Mouse (Mus musculus) liver, embryonic 11.5 days (tissue): ENCODE measurements around the gene Zfp786. TPM values are rescaled to one million over a fixed set of nuclear protein-coding genes. Genes with fewer than 3 reads are reported as not detected.
A peak's percentile ranks its signal among the peaks of the same experiment; 100 is the strongest.

Experiments used
- ATAC-seq: fragments of 200-750 bp; cut with Nextera tagmentation; replicated peaks from 2 replicates; pipeline ENCODE4 v1.8.0; 2017; ENCODE audit warnings: moderate number of reproducible peaks, mild to moderate bottlenecking, moderate TSS enrichment, moderate library complexity; ENCODE audit not compliant: low FRiP score
- DNase-seq: peaks from one replicate; pipeline ENCODE4 v3.0.0-alpha.2; 2017; ENCODE audit warnings: low spot score
- H3K27ac ChIP-seq: fragments of 300-500 bp; sonication (generic); 2 replicates; pipeline ENCODE4 v1.5.1; 2014; ENCODE audit warnings: mild to moderate bottlenecking, low read depth, low read length, control low read depth
- H3K27me3 ChIP-seq: fragments of 300-500 bp; sonication (generic); replicated peaks from 2 replicates; pipeline ENCODE4 v1.6.1; 2014; ENCODE audit warnings: low read length, mixed read lengths; ENCODE audit not compliant: control insufficient read depth, insufficient read depth
- H3K36me3 ChIP-seq: fragments of 300-500 bp; sonication (generic); 2 replicates; pipeline ENCODE4 v1.6.1; 2014; ENCODE audit warnings: mild to moderate bottlenecking, low read length, moderate library complexity, mixed read lengths; ENCODE audit not compliant: control insufficient read depth, insufficient read depth
- H3K4me1 ChIP-seq: fragments of 300-500 bp; sonication (generic); replicated peaks from 2 replicates; pipeline ENCODE4 v1.6.1; 2014; ENCODE audit warnings: low read length, mixed read lengths; ENCODE audit not compliant: control insufficient read depth, insufficient read depth
- H3K4me2 ChIP-seq: fragments of 300-500 bp; sonication (generic); 2 replicates; pipeline ENCODE4 v1.6.1; 2014; ENCODE audit warnings: mild to moderate bottlenecking, control low read depth, moderate library complexity
- H3K4me3 ChIP-seq: fragments of 300-500 bp; sonication (generic); 2 replicates; pipeline ENCODE4 v1.5.1; 2014; ENCODE audit warnings: low read depth, low read length, control low read depth
- H3K9ac ChIP-seq: fragments of 300-500 bp; sonication (generic); 2 replicates; pipeline ENCODE4 v1.6.1; 2014; ENCODE audit warnings: low read depth, low read length, control low read depth
- H3K9me3 ChIP-seq: fragments of 300-500 bp; sonication (generic); 2 replicates; pipeline ENCODE4 v1.6.1; 2016; ENCODE audit warnings: low read length, inconsistent platforms, mixed read lengths; ENCODE audit not compliant: control insufficient read depth
- WGBS: fragments of 180-500 bp; shearing (Covaris S2); extraction: QIAGEN DNeasy Blood & Tissue Kit; methylation state at CpG from one replicate; pipeline ENCODE4 v1.1.7; 2014; 5-methylcytosine and 5-hydroxymethylcytosine counted together
- polyA plus RNA-seq: library from polyadenylated mRNA; unstranded; fragments of >200 nt; fragmentation: Nextera tagmentation; extraction: Ambion mirVana; gene quantifications from 2 replicates; pipeline ENCODE4 v1.2.1, GENCODE M21; 2014

The Zfp786 gene
- 0.90 and 1.3 TPM in 2 replicates for polyA plus RNA-seq

DNA sequence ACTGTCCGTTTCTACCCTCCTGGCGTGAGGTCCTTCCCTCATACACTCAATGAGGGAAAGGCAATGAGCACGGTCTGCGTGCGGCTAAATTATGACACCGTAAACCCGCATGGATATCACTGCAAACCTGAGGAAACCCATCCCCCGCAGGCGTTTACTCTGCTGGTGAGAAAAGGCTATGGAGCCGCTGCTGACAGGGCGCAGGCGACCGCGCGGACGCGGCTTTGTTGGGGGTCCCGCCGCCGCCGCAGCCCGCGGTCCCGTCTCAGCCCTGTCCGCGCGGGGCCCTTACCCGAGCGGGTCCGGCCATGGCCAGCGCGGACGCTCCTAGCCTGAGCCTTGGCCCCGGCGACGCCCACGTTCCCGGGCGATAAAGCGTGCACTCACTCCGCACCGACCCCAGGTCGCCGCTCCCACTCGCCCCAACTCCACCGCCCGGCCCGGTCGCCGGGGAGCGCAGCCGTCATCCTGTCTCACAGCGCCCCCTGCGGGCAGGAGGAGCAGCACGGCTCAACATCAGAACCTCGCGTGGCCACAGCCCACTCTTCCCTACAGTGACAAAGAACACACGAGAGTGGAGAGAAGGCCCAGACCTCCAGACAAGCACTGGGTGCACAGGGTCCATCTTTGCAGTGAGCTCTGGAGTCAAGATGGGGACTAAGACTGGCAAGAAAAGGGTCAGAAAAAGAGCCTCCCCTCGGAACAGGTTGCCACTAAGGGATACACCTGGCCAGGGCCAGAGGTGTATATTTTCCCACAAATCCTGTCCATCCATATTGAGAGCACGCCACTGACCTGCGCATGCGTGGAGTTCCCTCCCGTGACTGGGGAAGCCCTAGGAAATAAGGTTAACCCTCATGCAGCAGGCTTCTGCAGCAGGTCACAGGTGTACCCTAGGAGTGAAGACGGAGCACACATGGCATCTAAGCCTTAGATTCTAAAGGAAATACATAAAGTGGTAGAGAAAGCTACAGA lies at the start of gene Zfp786:
TSS of gene Zfp786 (minus strand) at position 764 of the 975 bp plus-strand sequence.
- 2% methylated on average over 64 of the region's 64 CpGs for WGBS
- H3K4me3 ChIP-seq: peak within 1 kb of the TSS; percentile 84
- peaks cover 5% of the 10 kb centered on the region; the same call in 1 of the 2 replicates for H3K4me1 ChIP-seq
- H3K36me3 ChIP-seq: no peaks in the 10 kb centered on the region
- H3K4me2 ChIP-seq: peak within 1 kb of the TSS; percentile 76
- no peaks in the 10 kb centered on the region for H3K27me3 ChIP-seq
- no peak within 1 kb of the TSS for H3K27ac ChIP-seq
- DNase-seq (peak; percentile 90), ATAC-seq (peak; percentile 82)
- peak within 1 kb of the TSS; percentile 78 for H3K9ac ChIP-seq
- H3K9me3 ChIP-seq: no peaks in the 10 kb centered on the region

DNA sequence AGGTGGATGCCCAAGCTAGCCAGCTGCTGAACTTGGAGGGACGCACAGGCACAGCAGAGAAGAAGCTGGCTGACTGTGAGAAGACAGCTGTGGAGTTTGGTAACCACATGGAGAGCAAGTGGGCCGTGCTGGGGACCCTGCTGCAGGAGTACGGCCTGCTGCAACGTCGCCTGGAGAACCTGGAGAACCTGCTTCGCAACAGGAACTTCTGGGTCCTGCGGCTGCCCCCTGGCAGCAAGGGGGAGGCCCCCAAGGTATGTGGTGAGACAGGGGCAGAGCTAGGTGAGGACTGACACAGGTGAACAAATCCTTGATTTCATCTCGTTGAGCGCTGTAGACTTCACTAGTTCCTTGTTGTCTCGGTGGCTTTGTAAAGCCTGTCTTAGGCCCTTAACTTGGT lies 49.5 kb upstream of the Zfp786 start:
- no peak overlapping the region for H3K4me2 ChIP-seq
- ATAC-seq (no peak), DNase-seq (no peak)
- WGBS: 93% methylated on average over 10 of the region's 10 CpGs
- no peaks in the 10 kb centered on the region for H3K9me3 ChIP-seq
- H3K27me3 ChIP-seq: no peaks in the 10 kb centered on the region
- no peak overlapping the region for H3K4me3 ChIP-seq
- peaks cover 24% of the 10 kb centered on the region for H3K36me3 ChIP-seq
- H3K4me1 ChIP-seq: peaks cover 14% of the 10 kb centered on the region
- no peak overlapping the region for H3K27ac ChIP-seq
- H3K9ac ChIP-seq: no peak overlapping the region

DNA sequence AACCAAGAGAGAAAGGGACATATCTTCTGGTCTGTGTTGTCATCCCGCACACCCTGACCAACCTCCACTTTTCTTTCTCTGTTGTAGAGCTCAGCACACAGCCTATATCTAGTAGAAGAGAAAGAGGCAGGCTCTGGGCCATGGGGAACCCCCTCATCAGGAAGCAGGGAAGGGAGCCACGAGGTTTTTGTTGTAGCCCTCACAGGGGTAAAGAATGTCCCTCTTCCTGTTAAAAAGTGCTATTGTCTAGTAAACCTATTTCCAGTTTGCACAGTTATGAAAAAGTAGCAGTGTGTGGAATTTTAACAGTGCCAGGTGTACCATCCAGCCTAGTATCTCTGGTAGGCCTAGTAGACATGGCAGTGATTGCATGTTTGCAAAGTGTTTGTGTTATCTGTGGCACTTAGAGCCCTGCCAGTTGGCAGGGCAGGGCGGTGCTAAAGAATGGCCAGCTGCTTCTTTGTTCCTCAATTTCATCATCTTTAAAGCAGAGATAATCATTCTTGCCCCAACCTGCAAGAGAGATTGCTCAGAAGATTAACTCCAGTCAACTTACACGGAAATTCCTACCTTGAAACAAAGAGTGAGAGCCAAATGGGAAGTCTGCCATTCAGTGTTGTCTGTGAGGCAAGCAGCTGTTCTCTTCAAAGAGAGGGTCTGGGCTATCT lies 48.5 kb upstream of the Zfp786 start:
- Histone ChIP-seq H3K4me3 (no peak overlapping the region; the same call in 1 of the 2 replicates), H3K27ac (no peak overlapping the region), H3K4me1 (peaks cover 14% of the 10 kb centered on the region), H3K27me3 (no peaks in the 10 kb centered on the region), H3K4me2 (peak overlapping the region; percentile 95), H3K9me3 (no peaks in the 10 kb centered on the region), H3K9ac (peak overlapping the region; percentile 84), H3K36me3 (peaks cover 19% of the 10 kb centered on the region; the same call in 1 of the 2 replicates)
- no peak for ATAC-seq
- DNase-seq: no peak
- WGBS: 68% methylated on average over 4 of the region's 4 CpGs

DNA sequence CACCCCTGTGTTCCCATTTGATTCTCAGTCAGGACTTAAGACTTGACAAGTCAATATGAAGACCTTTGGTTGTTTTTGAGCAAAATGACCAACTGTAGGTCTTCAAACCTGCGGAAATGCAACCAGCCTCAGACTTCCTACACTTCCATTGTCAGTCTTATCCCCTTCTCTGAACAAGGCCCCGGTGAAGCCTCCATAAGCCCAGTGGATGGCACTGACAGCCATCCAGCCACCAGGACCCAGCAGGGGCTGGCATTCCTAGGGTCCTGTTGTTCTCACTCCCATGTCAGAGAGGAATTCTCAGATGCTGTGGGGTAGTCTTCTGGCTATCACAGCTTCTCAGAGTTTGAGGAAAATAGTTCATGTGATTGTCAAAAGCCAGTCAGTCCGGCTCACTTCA lies 47.9 kb upstream of the Zfp786 start:
- Histone ChIP-seq H3K4me2 (peak overlapping the region; percentile 95), H3K27me3 (no peaks in the 10 kb centered on the region), H3K4me1 (peaks cover 14% of the 10 kb centered on the region), H3K9me3 (no peaks in the 10 kb centered on the region), H3K36me3 (peaks cover 19% of the 10 kb centered on the region; the same call in 1 of the 2 replicates), H3K9ac (peak overlapping the region; percentile 84), H3K4me3 (peak overlapping the region; percentile 82), H3K27ac (no peak overlapping the region)
- DNase-seq: no peak
- 49% methylated on average over 3 of the region's 3 CpGs for WGBS
- ATAC-seq: no peak

DNA sequence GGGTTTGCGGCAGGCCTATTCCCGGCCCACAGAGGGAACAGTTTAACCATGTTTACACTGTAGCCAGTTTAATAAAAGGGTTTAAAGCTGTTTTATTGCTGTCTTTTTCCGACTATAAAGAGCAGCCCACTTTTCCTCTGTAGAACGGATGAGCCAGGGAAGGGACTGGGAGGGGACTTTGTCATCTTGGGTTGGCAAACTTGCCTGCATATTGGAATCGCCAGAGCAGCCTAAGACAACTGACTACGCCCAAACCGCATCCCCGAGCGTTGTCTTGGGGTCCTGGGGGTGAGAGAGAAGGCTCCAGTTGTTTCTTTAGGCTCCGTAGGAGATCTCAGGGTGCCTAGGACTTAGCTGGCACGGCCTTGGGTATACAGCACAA lies 47.5 kb upstream of the Zfp786 start:
- ATAC-seq (peak; percentile 6; the same call in 1 of the 2 replicates), DNase-seq (peak; percentile 45)
- peak overlapping the region; percentile 82 for H3K4me3 ChIP-seq
- H3K27me3 ChIP-seq: no peaks in the 10 kb centered on the region
- H3K36me3 ChIP-seq: peaks cover 18% of the 10 kb centered on the region; the same call in 1 of the 2 replicates
- peak overlapping the region; percentile 98 for H3K27ac ChIP-seq
- H3K9ac ChIP-seq: peak overlapping the region; percentile 84
- H3K4me2 ChIP-seq: peak overlapping the region; percentile 95
- WGBS: under 1% methylated on average over 11 of the region's 11 CpGs
- peaks cover 14% of the 10 kb centered on the region for H3K4me1 ChIP-seq
- no peaks in the 10 kb centered on the region for H3K9me3 ChIP-seq

DNA sequence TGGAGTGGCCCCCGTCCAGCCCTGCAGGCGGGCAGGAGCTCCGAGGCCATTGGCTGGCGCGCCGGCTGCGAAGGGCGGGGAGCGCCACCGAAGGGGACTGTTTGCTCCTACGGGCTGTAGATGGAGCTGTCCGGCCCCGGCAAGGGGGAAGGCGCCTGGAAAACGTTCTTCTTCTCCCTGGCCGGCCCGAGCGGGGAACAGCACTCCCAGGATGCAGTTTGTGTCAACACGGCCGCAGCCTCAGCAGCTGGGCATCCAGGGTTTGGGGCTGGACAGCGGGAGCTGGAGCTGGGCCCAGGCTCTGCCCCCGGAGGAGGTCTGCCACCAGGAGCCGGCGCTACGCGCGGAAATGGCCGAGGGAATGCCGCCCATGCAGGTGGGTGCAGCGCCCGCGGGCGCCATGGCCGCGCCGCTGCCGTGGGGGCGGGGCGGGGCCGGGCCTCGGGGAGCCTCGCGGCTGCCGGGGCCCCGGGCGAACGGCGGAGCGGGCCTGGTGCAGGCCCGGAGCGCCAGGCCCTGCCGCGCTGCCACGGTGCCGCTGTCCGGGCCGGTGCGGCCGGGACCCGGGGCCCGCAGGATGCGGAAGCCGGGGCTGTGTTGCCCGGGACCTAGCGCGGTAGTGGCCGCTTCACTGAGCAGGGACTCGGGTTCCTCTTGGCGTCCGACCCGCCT lies 46.9 kb upstream of the Zfp786 start:
- peaks cover 13% of the 10 kb centered on the region; the same call in 1 of the 2 replicates for H3K36me3 ChIP-seq
- H3K9ac ChIP-seq: peak overlapping the region; percentile 84
- ATAC-seq (peak; percentile 95), DNase-seq (peak; percentile 88)
- peaks cover 14% of the 10 kb centered on the region for H3K4me1 ChIP-seq
- no peaks in the 10 kb centered on the region for H3K27me3 ChIP-seq
- H3K4me3 ChIP-seq: peak overlapping the region; percentile 82
- peak overlapping the region; percentile 95 for H3K4me2 ChIP-seq
- WGBS: under 1% methylated on average over 70 of the region's 71 CpGs
- no peaks in the 10 kb centered on the region for H3K9me3 ChIP-seq
- peak overlapping the region; percentile 98 for H3K27ac ChIP-seq

DNA sequence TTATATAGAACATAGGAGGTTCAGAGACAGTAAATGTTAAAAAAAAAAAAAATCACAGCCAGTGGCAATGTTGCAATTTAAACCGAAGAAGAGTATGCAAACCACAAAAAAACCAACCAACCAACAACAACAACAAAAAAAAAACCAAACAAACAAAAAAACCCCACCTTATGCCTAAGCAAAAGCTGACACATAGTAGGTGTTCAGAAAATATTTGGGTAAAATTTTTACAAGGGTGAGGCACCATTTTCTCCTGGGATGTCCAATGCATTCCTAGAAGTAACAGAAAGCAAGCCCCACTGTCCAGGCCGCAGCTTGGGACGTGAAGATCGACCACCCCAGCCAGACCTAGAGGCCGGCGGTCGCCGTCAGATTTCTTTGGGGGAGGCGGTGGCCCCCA lies 46.4 kb upstream of the Zfp786 start, which contains the start of gene Zfp282:
TSS of gene Zfp282 (plus strand) at position 147 of the 400 bp plus-strand sequence.
- Histone ChIP-seq H3K4me3 (peak within 1 kb of the TSS; percentile 82), H3K9me3 (no peaks in the 10 kb centered on the region), H3K27ac (peak within 1 kb of the TSS; percentile 98), H3K4me1 (peaks cover 14% of the 10 kb centered on the region), H3K27me3 (no peaks in the 10 kb centered on the region), H3K36me3 (peaks cover 12% of the 10 kb centered on the region; the same call in 1 of the 2 replicates), H3K4me2 (peak within 1 kb of the TSS; percentile 95), H3K9ac (peak within 1 kb of the TSS; percentile 84)
- DNase-seq (no peak), ATAC-seq (no peak)
- 5% methylated on average over 9 of the region's 9 CpGs for WGBS

DNA sequence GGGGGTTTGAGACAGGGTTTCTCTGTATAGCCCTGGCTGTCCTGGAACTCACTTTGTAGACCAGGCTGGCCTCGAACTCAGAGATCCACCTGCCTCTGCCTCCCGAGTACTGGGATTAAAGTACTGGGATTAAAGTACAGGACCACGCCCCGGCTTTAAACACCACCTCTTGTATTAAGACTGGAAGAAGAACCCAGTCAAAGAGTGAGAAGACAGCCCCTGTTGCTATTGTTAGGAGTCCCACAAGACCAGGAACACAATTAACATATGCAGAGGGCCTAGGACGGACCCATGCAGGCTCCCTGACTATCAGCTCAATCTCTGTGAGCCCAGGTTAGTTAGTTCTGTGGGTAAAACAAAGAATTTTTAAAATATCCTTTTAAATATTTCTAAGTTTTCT lies 41.6 kb upstream of the Zfp786 start:
- H3K27ac ChIP-seq: no peak overlapping the region
- H3K4me2 ChIP-seq: no peak overlapping the region
- no peaks in the 10 kb centered on the region for H3K27me3 ChIP-seq
- H3K36me3 ChIP-seq: no peaks in the 10 kb centered on the region
- ATAC-seq (no peak), DNase-seq (no peak)
- no peak overlapping the region for H3K4me3 ChIP-seq
- 80% methylated on average over 5 of the region's 5 CpGs for WGBS
- H3K9me3 ChIP-seq: no peaks in the 10 kb centered on the region
- no peak overlapping the region for H3K9ac ChIP-seq
- 0 out of 2 replicates have a peak, but pooled peaks cover 3% of the 10 kb centered on the region for H3K4me1 ChIP-seq
